Mouse (Mus musculus) bone marrow, adult 2 months (tissue): Measurements from ENCODE around the gene Aox1. TPM values are rescaled to one million over a fixed set of nuclear protein-coding genes. Genes with fewer than 3 reads are reported as not detected.
A peak's percentile ranks its signal among the peaks of the same experiment; 100 is the strongest.
"Not testable (repeated sequence)": the region's sequence is repeated elsewhere in the genome, so short reads cannot be mapped to it uniquely, and the experiment has no call there.

ENCODE experiments used
- H3K27ac ChIP-seq: fragments of 200-500 bp; 2 replicates; pipeline ENCODE4 v1.5.1; 2012; ENCODE audit warnings: low read depth, mild to moderate bottlenecking, control low read depth, inconsistent platforms, low read length; ENCODE audit not compliant: control insufficient read depth, poor library complexity, insufficient read depth
- H3K4me1 ChIP-seq: fragments of 200-500 bp; 2 replicates; pipeline ENCODE4 v1.6.1; 2011; ENCODE audit warnings: low read length; ENCODE audit not compliant: control insufficient read depth, insufficient read depth
- H3K4me3 ChIP-seq: fragments of 200-500 bp; replicated peaks from 2 replicates; pipeline ENCODE3; 2011; ENCODE audit warnings: mild to moderate bottlenecking, low read depth, low read length, control low read depth; ENCODE audit not compliant: control insufficient read depth
- CTCF ChIP-seq: fragments of 200-500 bp; IDR thresholded peaks from 2 replicates; pipeline ENCODE4 v1.5.1; 2011; ENCODE audit warnings: low read length, control low read depth; ENCODE audit not compliant: control insufficient read depth, insufficient read depth
- POLR2A ChIP-seq: fragments of 200-500 bp; IDR thresholded peaks from 2 replicates; pipeline ENCODE4 v1.6.1; 2011; ENCODE audit warnings: low read depth, mild to moderate bottlenecking, control low read depth, low read length, borderline replicate concordance; ENCODE audit not compliant: control insufficient read depth
- WGBS: fragments of 180-500 bp; shearing (Covaris S2); methylation state at CpG from one replicate; pipeline ENCODE4 v1.1.7; 2018; 5-methylcytosine and 5-hydroxymethylcytosine counted together
- polyA plus RNA-seq: library from polyadenylated mRNA; stranded (reverse); fragments of >200 nt; gene quantifications from 2 replicates; pipeline ENCODE4 v1.2.4, GENCODE M21; 2011; ENCODE audit warnings: low replicate concordance; ENCODE audit not compliant: missing spikeins, insufficient read depth, insufficient read length

Aox1 gene
- polyA plus RNA-seq, 1 experiment = 0.30 TPM

GRCm38 (mm10) chr1:58027707-58028106 is 2.0 kb upstream of the Aox1 start:
- TF ChIP-seq CTCF (no peak), POLR2A (no peak)
- Histone ChIP-seq H3K27ac (no peak overlapping the region), H3K4me1 (no peaks in the 10 kb centered on the region; the same call in 1 of the 2 replicates), H3K4me3 (no peak overlapping the region)
- WGBS = 58% methylated on average over 7 of the region's 7 CpGs

- Histone ChIP-seq H3K4me3 (no peak overlapping the region), H3K4me1 (no peaks in the 10 kb centered on the region; the same call in 1 of the 2 replicates), H3K27ac (no peak overlapping the region)
- WGBS = 41% methylated on average over 13 of the region's 13 CpGs
- no peak for TF ChIP-seq CTCF
- no peak for TF ChIP-seq POLR2A
Measured at GRCm38 (mm10) chr1:58030156-58030871, 583 bp downstream of the Aox1 start.

GRCm38 (mm10) chr1:58031160-58031769 is 1.5 kb downstream of the Aox1 start:
- no peaks in the 10 kb centered on the region; the same call in 1 of the 2 replicates for H3K4me1 ChIP-seq
- no peak overlapping the region for H3K27ac ChIP-seq
- 64% methylated on average over 10 of the region's 10 CpGs for WGBS
- H3K4me3 ChIP-seq = no peak overlapping the region
- no peak for TF ChIP-seq POLR2A
- peak; percentile 82 for TF ChIP-seq CTCF

GRCm38 (mm10) chr1:58037306-58037705 is 7.6 kb downstream of the Aox1 start:
- not testable (repeated sequence) for H3K27ac ChIP-seq, H3K4me3 ChIP-seq, H3K4me1 ChIP-seq
- 88% methylated on average over 9 of the region's 9 CpGs for WGBS

- H3K4me3 ChIP-seq = no peak overlapping the region
- 61% methylated on average over 3 of the region's 3 CpGs for WGBS
- no peak overlapping the region for H3K27ac ChIP-seq
- no peaks in the 10 kb centered on the region for H3K4me1 ChIP-seq
- no peak for TF ChIP-seq CTCF
- TF ChIP-seq POLR2A = no peak
Measured at GRCm38 (mm10) chr1:58045076-58045475, 15.3 kb downstream of the Aox1 start.

GRCm38 (mm10) chr1:58045546-58045945 is 15.8 kb downstream of the Aox1 start:
- 78% methylated on average over 5 of the region's 5 CpGs for WGBS
- Histone ChIP-seq H3K4me3 (no peak overlapping the region), H3K27ac (no peak overlapping the region), H3K4me1 (no peaks in the 10 kb centered on the region)
- no peak for TF ChIP-seq POLR2A
- no peak for TF ChIP-seq CTCF

GRCm38 (mm10) chr1:58046721-58047290 is 17.1 kb downstream of the Aox1 start:
- no peak for TF ChIP-seq CTCF
- TF ChIP-seq POLR2A = no peak
- no peaks in the 10 kb centered on the region for H3K4me1 ChIP-seq
- WGBS = 75% methylated on average over 3 of the region's 3 CpGs
- no peak overlapping the region for H3K4me3 ChIP-seq
- H3K27ac ChIP-seq = no peak overlapping the region

- Histone ChIP-seq H3K4me1 (no peaks in the 10 kb centered on the region), H3K4me3 (no peak overlapping the region), H3K27ac (no peak overlapping the region)
- WGBS = 84% methylated on average over 5 of the region's 5 CpGs
- TF ChIP-seq CTCF = no peak
- TF ChIP-seq POLR2A = no peak
Measured at GRCm38 (mm10) chr1:58049126-58049525, 19.4 kb downstream of the Aox1 start.
